Mouse (Mus musculus): ENCODE results near the gene Il9r. TPM values are rescaled to one million over a fixed set of nuclear protein-coding genes. Genes with fewer than 3 reads are reported as not detected.

The Il9r gene
- total RNA-seq, 1 experiment: 0.13 TPM

GRCm38 (mm10) chr11:32244617-32245016, 44.5 kb upstream of the Il9r start:
- Histone ChIP-seq H3K9ac (ENCODE audit: insufficient read depth, low read depth, low read length, poor library complexity, severe bottlenecking) (no peak overlapping the region), H3K4me1 (ENCODE audit: control insufficient read depth in 2 of 2, insufficient read depth in 2 of 2, low read length in 2 of 2, poor library complexity in 1 of 2) (peaks cover 0 to 2% of the 10 kb centered on the region in 2 experiments; a peak in 1 of 4 replicates), H3K27ac (ENCODE audit: insufficient read depth, low read depth, low read length, poor library complexity, severe bottlenecking) (no peak overlapping the region), H3K9me3 (ENCODE audit: control insufficient read depth, insufficient read depth, low read depth, low read length) (no peaks in the 10 kb centered on the region), H3K36me3 (ENCODE audit: control insufficient read depth, insufficient read depth, low read length, poor library complexity, severe bottlenecking) (peaks cover 11% of the 10 kb centered on the region; the same call in 1 of the 2 replicates), H3K4me3 (ENCODE audit: insufficient read depth in 1 of 2, low read depth in 1 of 2, low read length in 2 of 2, poor library complexity in 1 of 2, severe bottlenecking in 1 of 2) (no peak overlapping the region)
- no peak for DNase-seq (ENCODE audit: low read depth, low spot score)
- in situ Hi-C loops (cut with MboI; ENCODE audit: low sequenced_read_pairs in 2 of 2, unreplicated experiment in 2 of 2): no loop called here
- no peak for TF ChIP-seq ZNF384 (IDR thresholded peaks at IDR 0.05; ENCODE audit: low read depth, low read length)
- no peak for TF ChIP-seq MAFK (IDR thresholded peaks at IDR 0.05; ENCODE audit: insufficient read depth, low read depth, low read length)
- TF ChIP-seq ZC3H11A (IDR thresholded peaks at IDR 0.05; ENCODE audit: borderline replicate concordance, low read depth, low read length): no peak
- no peak for TF ChIP-seq HCFC1 (IDR thresholded peaks at IDR 0.05; ENCODE audit: borderline replicate concordance, insufficient read depth, low read length)
- no peak for TF ChIP-seq CHD2 (IDR thresholded peaks at IDR 0.05; ENCODE audit: low read depth, low read length)

- Histone ChIP-seq H3K9ac (ENCODE audit: insufficient read depth, low read depth, low read length, poor library complexity, severe bottlenecking) (no peak overlapping the region), H3K27ac (ENCODE audit: insufficient read depth, low read depth, low read length, poor library complexity, severe bottlenecking) (no peak overlapping the region), H3K9me3 (ENCODE audit: control insufficient read depth, insufficient read depth, low read depth, low read length) (no peaks in the 10 kb centered on the region), H3K4me1 (ENCODE audit: control insufficient read depth in 2 of 2, insufficient read depth in 2 of 2, low read length in 2 of 2, poor library complexity in 1 of 2) (peaks cover 0 to 2% of the 10 kb centered on the region in 2 experiments; a peak in 1 of 4 replicates), H3K4me3 (ENCODE audit: insufficient read depth in 1 of 2, low read depth in 1 of 2, low read length in 2 of 2, poor library complexity in 1 of 2, severe bottlenecking in 1 of 2) (no peak overlapping the region), H3K36me3 (ENCODE audit: control insufficient read depth, insufficient read depth, low read length, poor library complexity, severe bottlenecking) (peaks cover 10% of the 10 kb centered on the region; the same call in 1 of the 2 replicates)
- no peak for DNase-seq (ENCODE audit: low read depth, low spot score)
- in situ Hi-C loops (cut with MboI; ENCODE audit: low sequenced_read_pairs in 2 of 2, unreplicated experiment in 2 of 2): no loop called here
- TF ChIP-seq CHD2 (IDR thresholded peaks at IDR 0.05; ENCODE audit: low read depth, low read length): no peak
- TF ChIP-seq HCFC1 (IDR thresholded peaks at IDR 0.05; ENCODE audit: borderline replicate concordance, insufficient read depth, low read length): no peak
- TF ChIP-seq ZNF384 (IDR thresholded peaks at IDR 0.05; ENCODE audit: low read depth, low read length): no peak
- no peak for TF ChIP-seq MAFK (IDR thresholded peaks at IDR 0.05; ENCODE audit: insufficient read depth, low read depth, low read length)
- TF ChIP-seq ZC3H11A (IDR thresholded peaks at IDR 0.05; ENCODE audit: borderline replicate concordance, low read depth, low read length): no peak
Measured at GRCm38 (mm10) chr11:32244064-32244463, 44.0 kb upstream of the Il9r start.

- Histone ChIP-seq H3K36me3 (ENCODE audit: control insufficient read depth, insufficient read depth, low read length, poor library complexity, severe bottlenecking) (peaks cover 10% of the 10 kb centered on the region; the same call in 1 of the 2 replicates), H3K9ac (ENCODE audit: insufficient read depth, low read depth, low read length, poor library complexity, severe bottlenecking) (no peak overlapping the region)
- 0 out of 2 replicates have a peak, but pooled peaks have one; percentile 65 for TF ChIP-seq MAFK (IDR thresholded peaks at IDR 0.05; ENCODE audit: insufficient read depth, low read depth, low read length)
- TF ChIP-seq ZNF384 (IDR thresholded peaks at IDR 0.05; ENCODE audit: low read depth, low read length): no peak
- no peak for TF ChIP-seq ZC3H11A (IDR thresholded peaks at IDR 0.05; ENCODE audit: borderline replicate concordance, low read depth, low read length)
Measured at GRCm38 (mm10) chr11:32243205-32243955, 43.3 kb upstream of the Il9r start.

GRCm38 (mm10) chr11:32242209-32242608, 42.1 kb upstream of the Il9r start:
- in situ Hi-C loops (cut with MboI; ENCODE audit: low sequenced_read_pairs in 2 of 2, unreplicated experiment in 2 of 2): no loop called here
- Histone ChIP-seq H3K4me1 (ENCODE audit: control insufficient read depth in 2 of 2, insufficient read depth in 2 of 2, low read length in 2 of 2, poor library complexity in 1 of 2) (peaks cover 0 to 2% of the 10 kb centered on the region in 2 experiments; a peak in 1 of 4 replicates), H3K9ac (ENCODE audit: insufficient read depth, low read depth, low read length, poor library complexity, severe bottlenecking) (no peak overlapping the region), H3K9me3 (ENCODE audit: control insufficient read depth, insufficient read depth, low read depth, low read length) (no peaks in the 10 kb centered on the region), H3K27ac (ENCODE audit: insufficient read depth, low read depth, low read length, poor library complexity, severe bottlenecking) (no peak overlapping the region), H3K4me3 (ENCODE audit: insufficient read depth in 1 of 2, low read depth in 1 of 2, low read length in 2 of 2, poor library complexity in 1 of 2, severe bottlenecking in 1 of 2) (no peak overlapping the region), H3K36me3 (ENCODE audit: control insufficient read depth, insufficient read depth, low read length, poor library complexity, severe bottlenecking) (peaks cover 4% of the 10 kb centered on the region; the same call in 1 of the 2 replicates)
- TF ChIP-seq HCFC1 (IDR thresholded peaks at IDR 0.05; ENCODE audit: borderline replicate concordance, insufficient read depth, low read length) (no peak), ZNF384 (IDR thresholded peaks at IDR 0.05; ENCODE audit: low read depth, low read length) (no peak), MAFK (IDR thresholded peaks at IDR 0.05; ENCODE audit: insufficient read depth, low read depth, low read length) (no peak), CHD2 (IDR thresholded peaks at IDR 0.05; ENCODE audit: low read depth, low read length) (no peak), ZC3H11A (IDR thresholded peaks at IDR 0.05; ENCODE audit: borderline replicate concordance, low read depth, low read length) (no peak)
- DNase-seq (ENCODE audit: low read depth, low spot score): no peak

More at GRCm38 (mm10) chr11:32243205-32243955, 43.3 kb upstream of the Il9r start:
- Histone ChIP-seq H3K4me3 (ENCODE audit: insufficient read depth in 1 of 2, low read depth in 1 of 2, low read length in 2 of 2, poor library complexity in 1 of 2, severe bottlenecking in 1 of 2) (no peak overlapping the region), H3K9me3 (ENCODE audit: control insufficient read depth, insufficient read depth, low read depth, low read length) (no peaks in the 10 kb centered on the region), H3K27ac (ENCODE audit: insufficient read depth, low read depth, low read length, poor library complexity, severe bottlenecking) (no peak overlapping the region), H3K4me1 (ENCODE audit: control insufficient read depth in 2 of 2, insufficient read depth in 2 of 2, low read length in 2 of 2, poor library complexity in 1 of 2) (peaks cover 0 to 2% of the 10 kb centered on the region in 2 experiments; a peak in 1 of 4 replicates)
- in situ Hi-C loops (cut with MboI; ENCODE audit: low sequenced_read_pairs in 2 of 2, unreplicated experiment in 2 of 2): no loop called here
- DNase-seq (ENCODE audit: low read depth, low spot score): no peak
